Mouse (Mus musculus): ENCODE results near the gene Pop5. TPM values are rescaled to one million over a fixed set of nuclear protein-coding genes. Genes with fewer than 3 reads are reported as not detected.
A peak's percentile ranks its signal among the peaks of the same experiment; 100 is the strongest.

Pop5 gene
- total RNA-seq, 4 experiments from 2014 or later, result 72.0 to 91.4 (median 77.3) TPM

GRCm38 (mm10) chr5:115262502-115263291, 27.1 kb downstream of the Pop5 start:
- no peak for DNase-seq (ENCODE audit: low spot score in 2 of 2)

- DNase-seq (ENCODE audit: low spot score in 2 of 2), result no peak
Observed at GRCm38 (mm10) chr5:115266340-115266739, 30.7 kb downstream of the Pop5 start.

GRCm38 (mm10) chr5:115266787-115267468, 31.3 kb downstream of the Pop5 start:
- DNase-seq (ENCODE audit: low spot score in 2 of 2), result no peak

GRCm38 (mm10) chr5:115267469-115268045, 31.9 kb downstream of the Pop5 start:
- no peak for DNase-seq (ENCODE audit: low spot score in 2 of 2)

- no peak for DNase-seq (ENCODE audit: low spot score in 2 of 2)
Observed at GRCm38 (mm10) chr5:115268266-115268665, 32.6 kb downstream of the Pop5 start.

- DNase-seq (ENCODE audit: low spot score in 2 of 2), result no peak
Observed at GRCm38 (mm10) chr5:115269969-115270368, 34.3 kb downstream of the Pop5 start.

GRCm38 (mm10) chr5:115271931-115272811, 36.5 kb downstream of the Pop5 start:
- DNase-seq (ENCODE audit: low spot score in 2 of 2), result peak in 1 of 2 experiments; percentile 16

GRCm38 (mm10) chr5:115272812-115273548, 37.3 kb downstream of the Pop5 start, which contains the start of gene Rnf10:
Rnf10 (minus strand) TSS chr5:115272898.
- peak; percentile 95 to 99 for DNase-seq (ENCODE audit: low spot score in 2 of 2)

GRCm38 (mm10) chr5:115273549-115274135, 38.0 kb downstream of the Pop5 start:
- no peak for DNase-seq (ENCODE audit: low spot score in 2 of 2)

GRCm38 (mm10) chr5:115274353-115274752, 38.7 kb downstream of the Pop5 start:
- no peak for DNase-seq (ENCODE audit: low spot score in 2 of 2)

GRCm38 (mm10) chr5:115274771-115275170, 39.1 kb downstream of the Pop5 start:
- no peak for DNase-seq (ENCODE audit: low spot score in 2 of 2)

- no peak for DNase-seq (ENCODE audit: low spot score in 2 of 2)
Observed at GRCm38 (mm10) chr5:115275998-115276397, 40.4 kb downstream of the Pop5 start.

- DNase-seq (ENCODE audit: low spot score in 2 of 2), result no peak
Observed at GRCm38 (mm10) chr5:115278053-115278452, 42.4 kb downstream of the Pop5 start.

- DNase-seq (ENCODE audit: low spot score in 2 of 2), result no peak
Observed at GRCm38 (mm10) chr5:115278785-115279184, 43.1 kb downstream of the Pop5 start.

GRCm38 (mm10) chr5:115279226-115280049, 43.8 kb downstream of the Pop5 start, which contains the start of gene Coq5:
Coq5 (plus strand) TSS chr5:115279666.
- DNase-seq (ENCODE audit: low spot score in 2 of 2), result peak; percentile 77 to 85

- no peak for DNase-seq (ENCODE audit: low spot score in 2 of 2)
Observed at GRCm38 (mm10) chr5:115280050-115280687, 44.5 kb downstream of the Pop5 start.

GRCm38 (mm10) chr5:115284735-115285134, 49.1 kb downstream of the Pop5 start:
- DNase-seq (ENCODE audit: low spot score in 2 of 2), result no peak

GRCm38 (mm10) chr5:115294173-115294572, 58.5 kb downstream of the Pop5 start:
- DNase-seq (ENCODE audit: low spot score in 2 of 2), result no peak
